Mouse (Mus musculus): ENCODE results near the gene Dnaaf3. TPM values are rescaled to one million over a fixed set of nuclear protein-coding genes. Genes with fewer than 3 reads are reported as not detected.
"Not testable (repeated sequence)": the region's sequence is repeated elsewhere in the genome, so short reads cannot be mapped to it uniquely, and the experiment has no call there.

Dnaaf3 gene
- polyA plus RNA-seq (2014; fragmentation: Nextera tagmentation; extraction: Ambion mirVana), result 0.57 and 0.77 TPM in 2 replicates

GRCm38 (mm10) chr7:4532005-4532729 is at the start of gene Dnaaf3:
TSS of gene Dnaaf3 (minus strand) at chr7:4532453.
- H3K9ac ChIP-seq (ENCODE audit: low read length), result no peak within 1 kb of the TSS
- no peaks in the 10 kb centered on the region for H3K27me3 ChIP-seq (replicated peaks; ENCODE audit: control insufficient read depth, insufficient read depth, low read length)
- H3K4me3 ChIP-seq (ENCODE audit: low read depth, low read length), result peak within 1 kb of the TSS; percentile 32
- DNase-seq (ENCODE audit: low spot score) (peak; percentile 82), ATAC-seq (replicated peaks; ENCODE audit: low FRiP score, low TSS enrichment, low read depth) (peak; percentile 91)
- peak within 1 kb of the TSS; percentile 47 for H3K4me2 ChIP-seq (ENCODE audit: low read length)
- no peaks in the 10 kb centered on the region for H3K9me3 ChIP-seq (ENCODE audit: control insufficient read depth, low read length)
- 2% methylated on average over 28 of the region's 28 CpGs for WGBS
- H3K4me1 ChIP-seq (replicated peaks; ENCODE audit: control insufficient read depth, insufficient read depth, low read length), result no peaks in the 10 kb centered on the region
- no peaks in the 10 kb centered on the region for H3K36me3 ChIP-seq (ENCODE audit: control insufficient read depth, insufficient read depth, low read length)
- H3K27ac ChIP-seq (ENCODE audit: low read depth), result no peak within 1 kb of the TSS

DNA sequence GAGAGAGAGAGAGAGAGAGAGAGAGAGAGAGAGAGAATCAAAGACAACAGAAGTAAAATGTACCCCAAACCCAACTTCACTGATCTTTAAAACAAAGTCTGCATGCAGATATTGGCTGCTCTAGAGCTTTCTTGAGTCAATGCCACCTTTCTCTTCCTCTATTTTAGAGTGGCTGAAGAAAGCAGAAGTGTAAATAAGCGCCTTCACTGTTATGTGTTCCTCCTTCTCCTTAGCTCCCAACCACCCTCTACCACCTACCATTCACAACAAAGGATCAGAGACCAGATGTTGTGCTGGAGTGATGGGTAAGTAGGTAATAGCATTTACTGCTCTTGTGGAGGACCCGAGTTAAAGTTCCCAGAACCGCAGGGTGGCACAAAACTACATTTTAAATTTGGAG is 49.2 kb upstream of the Dnaaf3 start:
- not testable (repeated sequence) for H3K4me2 ChIP-seq (ENCODE audit: low read length); H3K4me3 ChIP-seq (ENCODE audit: low read depth, low read length); H3K36me3 ChIP-seq (ENCODE audit: control insufficient read depth, insufficient read depth, low read length); H3K9me3 ChIP-seq (ENCODE audit: control insufficient read depth, low read length); H3K27ac ChIP-seq (ENCODE audit: low read depth); DNase-seq (ENCODE audit: low spot score); H3K9ac ChIP-seq (ENCODE audit: low read length); ATAC-seq (replicated peaks; ENCODE audit: low FRiP score, low TSS enrichment, low read depth); H3K27me3 ChIP-seq (replicated peaks; ENCODE audit: control insufficient read depth, insufficient read depth, low read length); H3K4me1 ChIP-seq (replicated peaks; ENCODE audit: control insufficient read depth, insufficient read depth, low read length)
- 81% methylated on average over 3 of the region's 3 CpGs for WGBS

- 66% methylated on average over 2 of the region's 2 CpGs for WGBS
- H3K9ac ChIP-seq (ENCODE audit: low read length); H3K27ac ChIP-seq (ENCODE audit: low read depth); H3K36me3 ChIP-seq (ENCODE audit: control insufficient read depth, insufficient read depth, low read length); ATAC-seq (replicated peaks; ENCODE audit: low FRiP score, low TSS enrichment, low read depth); H3K4me3 ChIP-seq (ENCODE audit: low read depth, low read length); H3K27me3 ChIP-seq (replicated peaks; ENCODE audit: control insufficient read depth, insufficient read depth, low read length); DNase-seq (ENCODE audit: low spot score); H3K4me1 ChIP-seq (replicated peaks; ENCODE audit: control insufficient read depth, insufficient read depth, low read length); H3K4me2 ChIP-seq (ENCODE audit: low read length); H3K9me3 ChIP-seq (ENCODE audit: control insufficient read depth, low read length): not testable (repeated sequence)
Observed at GRCm38 (mm10) chr7:4572361-4572760, 40.1 kb upstream of the Dnaaf3 start.

- ATAC-seq (replicated peaks; ENCODE audit: low FRiP score, low TSS enrichment, low read depth), result no peak
- Histone ChIP-seq H3K27me3 (replicated peaks; ENCODE audit: control insufficient read depth, insufficient read depth, low read length) (no peaks in the 10 kb centered on the region), H3K27ac (ENCODE audit: low read depth) (no peak overlapping the region), H3K4me3 (ENCODE audit: low read depth, low read length) (no peak overlapping the region), H3K9me3 (ENCODE audit: control insufficient read depth, low read length) (no peaks in the 10 kb centered on the region), H3K36me3 (ENCODE audit: control insufficient read depth, insufficient read depth, low read length) (no peaks in the 10 kb centered on the region), H3K9ac (ENCODE audit: low read length) (no peak overlapping the region), H3K4me2 (ENCODE audit: low read length) (no peak overlapping the region), H3K4me1 (replicated peaks; ENCODE audit: control insufficient read depth, insufficient read depth, low read length) (no peaks in the 10 kb centered on the region)
- DNase-seq (ENCODE audit: low spot score), result no peak
- 82% methylated on average over 3 of the region's 3 CpGs for WGBS
Observed at GRCm38 (mm10) chr7:4562660-4563059, 30.4 kb upstream of the Dnaaf3 start.

DNA sequence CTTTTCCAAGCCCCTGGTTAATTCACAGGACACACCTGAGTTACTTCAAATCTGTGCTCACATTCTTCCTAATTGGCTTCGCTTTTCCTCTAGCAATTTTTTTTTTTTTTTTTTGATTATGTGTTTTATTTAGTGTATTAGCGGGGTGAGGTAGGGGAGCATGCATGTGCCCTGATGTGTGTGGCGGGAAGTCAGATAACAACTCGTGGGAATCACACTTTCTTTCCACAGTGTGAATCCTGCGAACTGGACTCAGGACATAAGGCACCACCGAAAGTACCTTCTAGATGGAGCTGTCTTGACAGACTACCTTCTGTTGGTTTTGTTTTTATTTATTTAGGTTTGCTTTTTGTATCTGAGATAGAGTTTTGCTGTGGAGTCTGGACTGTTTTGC is 24.9 kb upstream of the Dnaaf3 start:
- 72% methylated on average over 6 of the region's 6 CpGs for WGBS
- DNase-seq (ENCODE audit: low spot score), result no peak
- Histone ChIP-seq H3K4me1 (replicated peaks; ENCODE audit: control insufficient read depth, insufficient read depth, low read length) (no peaks in the 10 kb centered on the region), H3K9me3 (ENCODE audit: control insufficient read depth, low read length) (no peaks in the 10 kb centered on the region), H3K36me3 (ENCODE audit: control insufficient read depth, insufficient read depth, low read length) (no peaks in the 10 kb centered on the region), H3K4me3 (ENCODE audit: low read depth, low read length) (no peak overlapping the region), H3K27me3 (replicated peaks; ENCODE audit: control insufficient read depth, insufficient read depth, low read length) (no peaks in the 10 kb centered on the region), H3K9ac (ENCODE audit: low read length) (no peak overlapping the region), H3K4me2 (ENCODE audit: low read length) (no peak overlapping the region), H3K27ac (ENCODE audit: low read depth) (no peak overlapping the region)
- ATAC-seq (replicated peaks; ENCODE audit: low FRiP score, low TSS enrichment, low read depth), result no peak

GRCm38 (mm10) chr7:4556256-4557166 is 24.3 kb upstream of the Dnaaf3 start:
- no peaks in the 10 kb centered on the region for H3K4me1 ChIP-seq (replicated peaks; ENCODE audit: control insufficient read depth, insufficient read depth, low read length)
- H3K4me3 ChIP-seq (ENCODE audit: low read depth, low read length), result no peak overlapping the region
- H3K27me3 ChIP-seq (replicated peaks; ENCODE audit: control insufficient read depth, insufficient read depth, low read length), result no peaks in the 10 kb centered on the region
- WGBS, result 22% methylated on average over 15 of the region's 15 CpGs
- H3K9me3 ChIP-seq (ENCODE audit: control insufficient read depth, low read length), result no peaks in the 10 kb centered on the region
- no peaks in the 10 kb centered on the region for H3K36me3 ChIP-seq (ENCODE audit: control insufficient read depth, insufficient read depth, low read length)
- ATAC-seq (replicated peaks; ENCODE audit: low FRiP score, low TSS enrichment, low read depth) (peak; percentile 90), DNase-seq (ENCODE audit: low spot score) (peak; percentile 89)
- no peak overlapping the region for H3K4me2 ChIP-seq (ENCODE audit: low read length)
- no peak overlapping the region for H3K27ac ChIP-seq (ENCODE audit: low read depth)
- H3K9ac ChIP-seq (ENCODE audit: low read length), result no peak overlapping the region

- no peaks in the 10 kb centered on the region for H3K27me3 ChIP-seq (replicated peaks; ENCODE audit: control insufficient read depth, insufficient read depth, low read length)
- 5% methylated on average over 33 of the region's 33 CpGs for WGBS
- no peak within 1 kb of the TSS for H3K27ac ChIP-seq (ENCODE audit: low read depth)
- peak; percentile 65; the same call in 1 of the 2 replicates for ATAC-seq (replicated peaks; ENCODE audit: low FRiP score, low TSS enrichment, low read depth)
- peak; percentile 71 for DNase-seq (ENCODE audit: low spot score)
- H3K9ac ChIP-seq (ENCODE audit: low read length), result peak within 1 kb of the TSS; percentile 27; the same call in 1 of the 2 replicates
- H3K36me3 ChIP-seq (ENCODE audit: control insufficient read depth, insufficient read depth, low read length), result no peaks in the 10 kb centered on the region
- peak within 1 kb of the TSS; percentile 26 for H3K4me3 ChIP-seq (ENCODE audit: low read depth, low read length)
- peaks cover 3% of the 10 kb centered on the region; the same call in 1 of the 2 replicates for H3K4me1 ChIP-seq (replicated peaks; ENCODE audit: control insufficient read depth, insufficient read depth, low read length)
- H3K4me2 ChIP-seq (ENCODE audit: low read length), result peak within 1 kb of the TSS; percentile 63
- H3K9me3 ChIP-seq (ENCODE audit: control insufficient read depth, low read length), result no peaks in the 10 kb centered on the region
Observed at GRCm38 (mm10) chr7:4547221-4547641, 15.0 kb upstream of the Dnaaf3 start, which contains the start of gene Syt5. TSS of gene Syt5 (minus strand) at chr7:4547541.

GRCm38 (mm10) chr7:4546591-4547131 is 14.4 kb upstream of the Dnaaf3 start:
- peaks cover 3% of the 10 kb centered on the region; the same call in 1 of the 2 replicates for H3K4me1 ChIP-seq (replicated peaks; ENCODE audit: control insufficient read depth, insufficient read depth, low read length)
- H3K4me3 ChIP-seq (ENCODE audit: low read depth, low read length), result peak overlapping the region; percentile 26
- H3K36me3 ChIP-seq (ENCODE audit: control insufficient read depth, insufficient read depth, low read length), result no peaks in the 10 kb centered on the region
- H3K9ac ChIP-seq (ENCODE audit: low read length), result peak overlapping the region; percentile 16; the same call in 1 of the 2 replicates
- ATAC-seq (replicated peaks; ENCODE audit: low FRiP score, low TSS enrichment, low read depth) (peak; percentile 81), DNase-seq (ENCODE audit: low spot score) (peak; percentile 77)
- H3K4me2 ChIP-seq (ENCODE audit: low read length), result peak overlapping the region; percentile 63
- 3% methylated on average over 26 of the region's 26 CpGs for WGBS
- no peaks in the 10 kb centered on the region for H3K27me3 ChIP-seq (replicated peaks; ENCODE audit: control insufficient read depth, insufficient read depth, low read length)
- H3K9me3 ChIP-seq (ENCODE audit: control insufficient read depth, low read length), result no peaks in the 10 kb centered on the region
- H3K27ac ChIP-seq (ENCODE audit: low read depth), result no peak overlapping the region

All from intestine, embryonic 14.5 days (tissue).